Mouse (Mus musculus) cortical plate, adult 2 months (tissue): ENCODE measurements at regions not wholly inside any gene's neighbourhood (a gene's known extent, or its start where the extent isn't known, plus 50 kb on each side); places are given as distances from the start of the nearest gene placed in this dataset.

Source experiments
- CTCF ChIP-seq: fragments of 200-500 bp; IDR thresholded peaks from 2 replicates; pipeline ENCODE4 v1.5.1; 2011; ENCODE audit warnings: mild to moderate bottlenecking, control low read depth, low read length; ENCODE audit not compliant: insufficient read depth; ENCODE audit errors: extremely low read depth
- POLR2A ChIP-seq: fragments of 200-500 bp; IDR thresholded peaks from 2 replicates; pipeline ENCODE4 v1.6.1; 2011; ENCODE audit warnings: mild to moderate bottlenecking, low read length, control low read depth; ENCODE audit not compliant: insufficient read depth; ENCODE audit errors: extremely low read depth

DNA sequence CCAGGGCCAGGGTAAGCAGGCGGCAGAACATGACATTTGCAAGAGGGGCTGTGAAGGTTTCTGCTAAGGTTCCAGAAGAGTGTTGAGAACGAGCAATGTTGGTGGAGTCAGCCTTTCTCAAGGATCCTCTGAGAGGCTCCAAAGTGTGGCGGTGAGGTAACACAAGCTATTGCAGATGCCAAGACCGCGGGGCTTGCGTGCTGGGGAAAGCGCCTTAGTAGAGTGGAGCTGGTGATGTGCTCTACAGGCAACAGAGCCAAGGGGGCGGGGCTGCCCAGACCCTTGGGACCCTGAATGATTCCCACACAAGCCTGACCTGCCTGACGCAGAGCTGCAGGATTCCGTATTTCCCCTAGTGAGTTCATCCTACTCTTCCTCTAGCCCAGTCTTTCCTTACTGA is 66.3 kb downstream of the Snrpe start:
- TF ChIP-seq POLR2A = no peak
- no peak for TF ChIP-seq CTCF
